In the genomic region with DNA sequence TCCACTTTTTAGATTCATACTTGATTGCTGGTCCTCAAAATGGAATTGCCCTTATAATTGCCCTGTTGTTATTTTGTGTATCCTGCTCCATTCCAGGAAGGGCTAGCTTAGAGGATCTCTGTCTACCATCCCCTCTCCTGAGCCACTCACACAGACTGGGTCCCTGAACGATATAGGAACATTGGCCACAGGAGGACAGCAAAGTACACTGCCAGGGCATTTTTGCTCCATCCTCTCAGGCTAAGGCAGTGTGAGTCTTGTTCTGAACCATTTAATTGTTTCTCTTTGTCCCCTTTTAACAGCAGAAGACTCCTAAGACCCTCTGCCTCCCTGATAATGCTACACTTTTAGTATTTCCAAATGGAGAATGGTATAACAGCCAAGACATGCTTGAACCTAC, we compare ENCODE assay signal across 10 mouse cellular contexts. TPM values are rescaled to one million over a fixed set of nuclear protein-coding genes. Genes with fewer than 3 reads are reported as not detected.
A peak's percentile ranks its signal among the peaks of the same experiment; 100 is the strongest.
DNase-seq lines count a peak whose midpoint lies in the region; ATAC-seq and TF ChIP-seq lines count a peak whose summit lies in the region.
"Had no signal": no experiment of that assay in that cellular context is flagged by ENCODE, and none has a peak within 500 bp of the region (broad histone marks: within the 10 kb centered on the region; RNA-seq: fewer than 3 reads in every experiment).

No protein-coding gene starts in this region.

- DNase-seq in kidney, adult 18-20 months = peak; percentile 65
- DNase-seq in adrenal gland, adult 2 months = peak; percentile 60
- peak; percentile 29 for DNase-seq in gastrocnemius, postnatal 25 days
- peak; percentile 46 for DNase-seq in lung, adult 2 months
- DNase-seq in urinary bladder, postnatal 36 days (ENCODE audit: low spot score in 2 of 2) = peak; percentile 44 to 56
- DNase-seq in embryonic facial prominence, embryonic 10.5 days (ENCODE audit: low spot score) = no peak
- DNase-seq in limb, embryonic 10.5 days (ENCODE audit: low spot score) = no peak

- no peak for ATAC-seq in kidney, embryonic 14.5 days (ENCODE audit: low FRiP score, low TSS enrichment)

- no peak overlapping the region for H3K27ac ChIP-seq in kidney, embryonic 14.5 days (ENCODE audit: low read depth, low read length)
- H3K27ac ChIP-seq in embryonic facial prominence, embryonic 10.5 days (replicated peaks) = no peak overlapping the region
- no peak overlapping the region for H3K27ac ChIP-seq in limb, embryonic 10.5 days
- H3K27ac ChIP-seq: embryonic facial prominence, embryonic 15.5 days; kidney, postnatal 0 days had no signal

- H3K9ac ChIP-seq in kidney, embryonic 14.5 days (ENCODE audit: low read depth, low read length) = no peak overlapping the region
- H3K9ac ChIP-seq: embryonic facial prominence, embryonic 15.5 days had no signal

- H3K27me3 ChIP-seq in kidney, embryonic 14.5 days (ENCODE audit: control insufficient read depth, insufficient read depth, low read length) = no peaks in the 10 kb centered on the region
- H3K27me3 ChIP-seq in embryonic facial prominence, embryonic 10.5 days (replicated peaks; ENCODE audit: low read depth, poor library complexity, severe bottlenecking) = no peaks in the 10 kb centered on the region
- no peaks in the 10 kb centered on the region for H3K27me3 ChIP-seq in limb, embryonic 10.5 days (ENCODE audit: low read depth, poor library complexity, severe bottlenecking)
- H3K27me3 ChIP-seq: embryonic facial prominence, embryonic 15.5 days had no signal

- no peaks in the 10 kb centered on the region for H3K4me1 ChIP-seq in kidney, embryonic 14.5 days (ENCODE audit: control insufficient read depth, insufficient read depth, low read length)
- no peaks in the 10 kb centered on the region for H3K4me1 ChIP-seq in lung, adult 2 months (ENCODE audit: control insufficient read depth, insufficient read depth, low read length)
- H3K4me1 ChIP-seq in embryonic facial prominence, embryonic 10.5 days = peaks cover 6% of the 10 kb centered on the region
- peaks cover 7% of the 10 kb centered on the region for H3K4me1 ChIP-seq in limb, embryonic 10.5 days

- TF ChIP-seq POLR2A in lung, adult 2 months (IDR thresholded peaks at IDR 0.05; ENCODE audit: borderline replicate concordance, extremely low read depth, low read depth, low read length) = no peak

- peaks cover 16% of the 10 kb centered on the region; the same call in 1 of the 2 replicates for H3K36me3 ChIP-seq in kidney, embryonic 14.5 days (ENCODE audit: control insufficient read depth, insufficient read depth, low read length)
- peaks cover 37% of the 10 kb centered on the region for H3K36me3 ChIP-seq in embryonic facial prominence, embryonic 10.5 days (replicated peaks)
- peaks cover 19% of the 10 kb centered on the region; the same call in 1 of the 2 replicates for H3K36me3 ChIP-seq in limb, embryonic 10.5 days

- no peak overlapping the region for H3K4me3 ChIP-seq in kidney, embryonic 14.5 days (ENCODE audit: low read length)
- no peak overlapping the region for H3K4me3 ChIP-seq in lung, adult 2 months (replicated peaks; ENCODE audit: extremely low read depth, low read depth, low read length)
- H3K4me3 ChIP-seq in embryonic facial prominence, embryonic 10.5 days = no peak overlapping the region
- no peak overlapping the region for H3K4me3 ChIP-seq in limb, embryonic 10.5 days
- H3K4me3 ChIP-seq: embryonic facial prominence, embryonic 15.5 days had no signal

- no peak for TF ChIP-seq CTCF in lung, adult 2 months (IDR thresholded peaks at IDR 0.05; ENCODE audit: insufficient read depth, low read length)

- WGBS in kidney, embryonic 14.5 days = 52% methylated on average over 1 of the region's 1 CpGs
- 64% methylated on average over 1 of the region's 1 CpGs for WGBS in lung, adult 2 months
- 72% methylated on average over 1 of the region's 1 CpGs for WGBS in embryonic facial prominence, embryonic 10.5 days
- WGBS in limb, embryonic 10.5 days = 73% methylated on average over 1 of the region's 1 CpGs

- no peaks in the 10 kb centered on the region for H3K9me3 ChIP-seq in kidney, embryonic 14.5 days (ENCODE audit: control insufficient read depth, low read length)
- no peaks in the 10 kb centered on the region for H3K9me3 ChIP-seq in embryonic facial prominence, embryonic 10.5 days
- H3K9me3 ChIP-seq in limb, embryonic 10.5 days (replicated peaks) = no peaks in the 10 kb centered on the region
- H3K9me3 ChIP-seq: embryonic facial prominence, embryonic 15.5 days had no signal

- no peak overlapping the region for H3K4me2 ChIP-seq in kidney, embryonic 14.5 days (replicated peaks; ENCODE audit: low read depth, low read length)
- H3K4me2 ChIP-seq: embryonic facial prominence, embryonic 15.5 days had no signal

RNA-seq across cellular contexts. Expression of gene Clec16a, which starts 25.6 kb away (rescaled TPM):
- polyA plus RNA-seq in kidney, embryonic 14.5 days (2014; fragmentation: Nextera tagmentation; extraction: Ambion mirVana) = 38.4 and 46.3 TPM in 2 replicates
- total RNA-seq in adrenal gland, adult 2 months (2021) = 10 to 100 TPM; 44.0 to 44.4 TPM
- polyA plus RNA-seq in adrenal gland, adult 2 months (2012; rRNA removed) = 15.9 and 22.6 TPM in 2 replicates
- 10 to 100 TPM; 51.2 to 62.2 TPM for total RNA-seq in gastrocnemius, postnatal 25 days (2021)
- polyA plus RNA-seq in lung, adult 2 months (2012; rRNA removed) = 12.7 and 18.3 TPM in 2 replicates
- polyA plus RNA-seq in embryonic facial prominence, embryonic 10.5 days (2016; fragmentation: Nextera tagmentation; extraction: Ambion mirVana) = 30.6 and 30.7 TPM in 2 replicates
- 26.8 and 27.0 TPM in 2 replicates for polyA plus RNA-seq in limb, embryonic 10.5 days (2016; fragmentation: Nextera tagmentation; extraction: Ambion mirVana)

RNA-seq across cellular contexts. Expression of gene Dexi, which starts 27.9 kb away (rescaled TPM):
- polyA plus RNA-seq in kidney, embryonic 14.5 days (2014; fragmentation: Nextera tagmentation; extraction: Ambion mirVana) = 27.4 and 32.5 TPM in 2 replicates
- total RNA-seq in adrenal gland, adult 2 months (2021) = 10 to 100 TPM; 17.1 to 24.2 TPM
- polyA plus RNA-seq in adrenal gland, adult 2 months (2012; rRNA removed) = 89.2 and 99.6 TPM in 2 replicates
- total RNA-seq in gastrocnemius, postnatal 25 days (2021) = 10 to 100 TPM; 43.0 to 43.1 TPM
- 56.1 and 59.5 TPM in 2 replicates for polyA plus RNA-seq in lung, adult 2 months (2012; rRNA removed)
- 18.5 and 19.3 TPM in 2 replicates for polyA plus RNA-seq in embryonic facial prominence, embryonic 10.5 days (2016; fragmentation: Nextera tagmentation; extraction: Ambion mirVana)
- polyA plus RNA-seq in limb, embryonic 10.5 days (2016; fragmentation: Nextera tagmentation; extraction: Ambion mirVana) = 17.4 and 20.5 TPM in 2 replicates

Comparison
In these comparisons a context has a peak if more than half of its experiments do, and no peak if none do; other contexts are left out.
1. DNase-seq: peak in kidney, adult 18-20 months (single experiment), adrenal gland, adult 2 months (single experiment), gastrocnemius, postnatal 25 days (single experiment), lung, adult 2 months (single experiment) and urinary bladder, postnatal 36 days (2 of 2); none in embryonic facial prominence, embryonic 10.5 days (single experiment) and limb, embryonic 10.5 days (single experiment).